Mouse (Mus musculus): ENCODE results near the gene Crtc3. TPM values are rescaled to one million over a fixed set of nuclear protein-coding genes. Genes with fewer than 3 reads are reported as not detected.
A peak's percentile ranks its signal among the peaks of the same experiment; 100 is the strongest.

Gene Crtc3
- total RNA-seq, 2 experiments from 2014 or later, result 6.8 to 21.7 TPM

GRCm38 (mm10) chr7:80611646-80612045, 77.0 kb downstream of the Crtc3 start:
- no peak for ATAC-seq (replicated peaks; ENCODE audit: poor library complexity, severe bottlenecking)

GRCm38 (mm10) chr7:80607503-80607902, 81.2 kb downstream of the Crtc3 start:
- ATAC-seq (replicated peaks; ENCODE audit: poor library complexity, severe bottlenecking), result no peak

- ATAC-seq (replicated peaks; ENCODE audit: poor library complexity, severe bottlenecking), result no peak
Observed at GRCm38 (mm10) chr7:80606435-80606834, 82.2 kb downstream of the Crtc3 start.

DNA sequence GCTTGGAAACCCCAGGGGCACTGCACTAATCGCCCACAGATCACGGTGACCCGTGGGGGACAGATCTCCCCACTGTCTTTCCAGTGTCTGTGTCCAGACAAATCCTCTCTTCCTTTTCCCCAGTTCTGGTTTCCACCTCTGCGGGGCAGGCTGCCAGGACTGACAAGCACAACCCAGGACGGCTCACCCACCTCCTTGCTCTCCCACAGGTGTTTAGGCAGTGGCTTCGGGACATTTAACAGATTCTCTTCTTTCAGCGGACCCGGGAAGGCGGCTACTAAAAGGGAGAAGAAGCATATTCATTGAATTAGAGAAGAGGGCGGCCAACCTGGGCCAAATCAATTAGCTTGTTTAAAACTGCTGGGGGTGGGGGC, 83.1 kb downstream of the Crtc3 start:
- no peak for ATAC-seq (replicated peaks; ENCODE audit: poor library complexity, severe bottlenecking)

DNA sequence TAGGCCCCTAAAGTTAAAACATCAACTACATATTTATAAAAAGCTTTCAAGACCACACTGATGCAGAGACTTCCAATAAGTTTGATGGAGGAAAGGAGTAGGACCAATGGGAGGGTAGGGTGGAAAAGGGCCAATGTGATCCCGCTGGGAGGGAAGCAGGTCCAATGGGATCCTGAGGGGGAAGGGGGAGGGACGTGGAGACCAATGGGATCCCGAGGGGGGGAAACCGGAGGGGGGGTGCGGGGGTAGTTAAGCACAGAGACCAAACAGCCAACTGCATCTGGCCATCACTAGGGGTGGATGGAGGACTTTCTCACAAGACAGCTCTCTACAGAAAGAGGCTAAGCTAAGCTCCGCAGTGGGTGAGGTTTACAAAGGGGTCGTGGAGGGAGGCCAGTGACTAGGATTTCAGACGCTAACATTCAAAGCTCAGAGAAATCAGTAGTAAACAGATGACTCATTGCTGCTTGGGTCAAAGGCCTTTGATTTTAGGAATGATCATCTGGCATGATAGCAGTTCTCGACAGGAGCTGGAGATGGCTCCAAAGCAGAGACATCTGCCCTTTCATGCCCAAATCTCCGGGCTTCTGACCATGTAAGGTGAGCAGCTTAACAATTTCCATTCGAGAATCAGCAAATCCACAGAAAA, 83.6 kb downstream of the Crtc3 start:
- no peak for ATAC-seq (replicated peaks; ENCODE audit: poor library complexity, severe bottlenecking)

DNA sequence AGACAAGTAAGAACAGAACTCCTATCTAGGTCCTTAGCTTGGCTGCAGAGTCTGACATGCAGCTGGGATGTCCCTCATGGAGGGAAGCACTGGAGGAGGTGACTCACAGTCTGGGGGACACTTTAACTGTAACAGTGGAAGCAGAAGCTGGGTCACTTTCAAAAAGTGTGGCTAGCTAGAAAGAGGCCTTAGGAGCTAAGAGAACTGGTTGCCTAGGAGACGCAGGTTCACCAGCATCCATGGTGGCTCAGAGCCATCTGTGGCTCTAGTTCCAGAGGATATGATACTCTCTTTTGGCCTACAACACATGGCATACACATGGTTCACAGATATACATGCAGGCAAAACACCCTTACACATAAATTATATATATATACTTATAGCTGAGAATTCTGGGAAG, 86.1 kb downstream of the Crtc3 start:
- no peak for ATAC-seq (replicated peaks; ENCODE audit: poor library complexity, severe bottlenecking)

DNA sequence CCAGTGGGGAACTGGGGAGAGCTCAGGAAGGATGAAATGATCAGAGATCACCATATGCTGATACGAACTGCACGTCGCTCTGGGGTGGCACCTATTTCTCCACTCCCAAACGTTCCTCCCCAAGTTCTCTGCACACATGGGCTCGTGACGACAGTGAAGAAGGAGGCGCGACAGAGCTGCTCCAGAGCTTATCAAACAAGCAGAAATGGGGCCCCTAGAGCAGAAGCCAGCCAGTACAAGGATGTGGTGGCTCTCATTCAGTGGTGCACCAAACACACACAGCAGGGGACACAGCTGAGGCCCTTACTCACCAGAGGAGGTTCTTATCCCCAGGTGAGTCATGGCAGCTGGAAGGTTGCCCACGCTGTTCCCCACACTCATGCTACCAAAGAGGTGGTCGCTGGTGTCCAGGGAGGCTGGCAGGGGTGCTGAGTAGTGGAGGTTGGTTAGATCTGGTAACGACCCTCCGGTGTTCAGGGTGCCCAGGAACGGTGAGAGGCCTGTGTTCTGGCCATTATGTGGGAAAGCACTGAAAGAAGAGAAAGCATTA, 90.2 kb downstream of the Crtc3 start:
- ATAC-seq (replicated peaks; ENCODE audit: poor library complexity, severe bottlenecking), result no peak

GRCm38 (mm10) chr7:80597900-80598299, 90.8 kb downstream of the Crtc3 start:
- ATAC-seq (replicated peaks; ENCODE audit: poor library complexity, severe bottlenecking), result no peak

DNA sequence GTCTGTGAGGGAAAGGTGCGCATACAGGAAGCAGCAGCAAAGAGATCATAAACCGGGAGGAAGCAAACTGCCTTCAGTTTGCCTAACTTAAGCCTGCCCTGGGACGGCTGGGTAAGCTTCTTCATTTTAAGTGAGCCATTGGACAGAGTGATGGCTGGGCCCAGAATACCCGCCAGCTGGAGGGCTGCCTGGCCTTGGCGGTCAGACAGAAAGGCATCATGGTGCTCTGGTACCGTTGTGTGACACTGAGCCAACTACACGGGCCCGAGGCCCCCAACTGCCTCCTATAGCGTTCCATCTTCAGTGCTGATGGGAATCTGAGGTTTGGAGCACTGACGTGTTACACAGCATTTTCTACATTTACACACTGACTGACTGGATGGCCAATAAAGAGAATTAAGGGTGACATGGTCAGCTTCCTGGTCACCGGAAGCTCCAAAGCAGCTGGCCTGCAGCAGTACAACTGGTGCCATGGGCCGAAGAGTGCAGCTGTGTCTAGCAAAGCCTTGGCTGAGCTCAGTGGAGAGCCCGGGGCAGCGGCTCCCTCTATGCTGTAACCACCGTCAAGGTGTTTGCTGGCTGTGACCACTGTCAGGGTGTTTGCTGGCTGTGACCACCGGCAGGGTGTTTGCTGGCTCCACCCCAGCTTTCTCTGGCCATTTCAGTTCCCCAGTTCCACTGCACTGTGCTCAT, 99.5 kb downstream of the Crtc3 start:
- no peak for ATAC-seq (replicated peaks; ENCODE audit: poor library complexity, severe bottlenecking)

GRCm38 (mm10) chr7:80587684-80588083, 101.0 kb downstream of the Crtc3 start:
- ATAC-seq (replicated peaks; ENCODE audit: poor library complexity, severe bottlenecking), result no peak

GRCm38 (mm10) chr7:80586681-80587660, 101.7 kb downstream of the Crtc3 start:
- ATAC-seq (replicated peaks; ENCODE audit: poor library complexity, severe bottlenecking), result no peak

DNA sequence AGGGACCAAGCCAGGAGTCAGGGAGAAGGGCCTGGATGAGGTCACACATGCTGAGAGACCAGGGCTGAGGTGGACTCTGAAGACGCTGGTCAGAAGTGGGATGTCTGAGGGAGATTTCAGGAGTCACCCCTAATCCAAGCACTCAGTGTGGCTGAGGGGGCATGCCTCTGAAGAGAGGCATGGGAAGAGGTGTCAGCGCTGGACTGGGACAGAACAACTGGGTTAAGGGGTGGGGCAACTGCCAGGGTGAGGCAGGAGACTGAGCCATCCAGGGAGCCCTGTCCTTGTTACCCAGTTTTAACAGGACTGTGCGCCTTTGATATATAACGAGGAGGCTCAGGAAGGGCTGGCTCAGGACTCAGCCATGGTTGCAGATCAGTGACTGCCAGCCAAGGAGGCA, 102.5 kb downstream of the Crtc3 start:
- ATAC-seq (replicated peaks; ENCODE audit: poor library complexity, severe bottlenecking), result no peak

GRCm38 (mm10) chr7:80585380-80585779, 103.3 kb downstream of the Crtc3 start:
- no peak for ATAC-seq (replicated peaks; ENCODE audit: poor library complexity, severe bottlenecking)

- ATAC-seq (replicated peaks; ENCODE audit: poor library complexity, severe bottlenecking), result peak; percentile 52
Observed at GRCm38 (mm10) chr7:80583981-80584380, 104.7 kb downstream of the Crtc3 start.

DNA sequence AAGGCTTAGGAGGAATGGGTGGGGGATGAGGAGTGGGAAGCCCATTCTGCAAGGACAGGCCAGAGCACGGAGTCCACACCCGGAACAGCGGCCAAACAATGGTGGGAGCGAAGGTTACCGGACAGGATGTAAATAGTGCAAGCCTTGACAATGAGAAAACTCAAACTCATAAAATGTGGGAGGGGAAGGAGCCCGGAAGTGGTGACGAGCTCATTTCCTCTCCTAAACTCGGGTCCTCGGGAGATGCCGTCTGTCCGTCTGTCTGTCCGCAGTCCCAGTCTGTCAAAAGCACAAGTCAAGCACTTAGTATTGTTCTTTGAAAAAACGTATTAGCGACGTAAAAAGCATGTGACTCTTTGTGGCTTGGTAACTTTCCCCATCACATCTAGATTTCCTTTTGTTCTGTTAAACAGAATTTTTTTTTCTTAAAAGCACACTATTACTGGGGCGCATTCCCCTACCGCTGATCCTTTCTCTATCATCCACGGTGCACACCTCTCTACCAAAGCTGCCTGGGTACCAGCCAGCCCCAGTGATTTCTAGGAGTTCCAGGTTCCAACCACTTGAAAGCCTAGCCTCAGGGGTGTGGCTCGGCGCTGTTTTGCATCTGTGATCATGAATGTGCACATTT, 105.7 kb downstream of the Crtc3 start:
- peak; percentile 43 for ATAC-seq (replicated peaks; ENCODE audit: poor library complexity, severe bottlenecking)

DNA sequence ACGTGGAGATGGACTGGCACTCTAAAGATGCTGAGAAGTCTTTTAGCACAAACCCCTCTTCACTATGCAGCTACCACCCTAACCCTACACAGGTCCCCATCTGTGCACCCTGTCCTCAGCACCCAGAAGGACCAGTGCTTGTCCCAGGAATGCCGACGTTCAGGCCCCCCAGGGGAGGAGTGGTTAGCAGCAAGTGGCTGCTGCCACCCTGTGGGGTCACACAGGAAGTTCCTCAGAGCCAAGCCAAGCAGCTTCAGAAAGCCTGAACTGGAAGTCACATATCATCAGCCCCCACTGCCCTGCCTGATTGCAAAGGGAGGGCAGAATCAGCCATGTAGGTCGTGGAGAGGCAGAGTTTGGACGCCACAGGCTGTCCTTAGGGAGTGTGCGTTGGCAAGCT, 108.3 kb downstream of the Crtc3 start:
- peak; percentile 30 for ATAC-seq (replicated peaks; ENCODE audit: poor library complexity, severe bottlenecking)

DNA sequence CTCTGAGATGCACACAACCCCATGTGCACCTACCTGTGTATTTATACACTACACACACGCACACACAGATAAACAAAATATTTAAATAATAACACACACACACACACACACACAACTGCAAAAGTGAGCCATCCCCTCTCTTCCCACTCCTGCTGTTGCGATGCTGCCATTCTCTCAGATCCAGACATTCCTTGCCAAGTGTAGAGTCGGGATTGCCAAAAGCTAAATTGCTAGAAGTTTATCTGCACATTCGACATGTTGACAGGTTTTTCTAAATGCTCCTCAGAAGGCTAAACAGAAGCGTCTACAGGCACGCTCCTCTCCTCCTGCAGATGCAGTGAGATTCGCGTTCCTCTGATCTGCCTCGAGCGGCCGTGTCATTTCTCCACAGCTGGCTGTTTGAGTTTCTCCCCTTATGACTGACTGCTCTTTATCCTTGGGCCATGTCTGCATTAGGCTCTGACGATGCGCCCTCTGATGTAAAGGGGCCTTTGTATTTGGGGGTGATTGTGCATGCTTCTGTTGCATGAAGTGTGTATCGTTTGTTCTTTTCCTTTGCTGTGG, 111.2 kb downstream of the Crtc3 start:
- no peak for ATAC-seq (replicated peaks; ENCODE audit: poor library complexity, severe bottlenecking)

DNA sequence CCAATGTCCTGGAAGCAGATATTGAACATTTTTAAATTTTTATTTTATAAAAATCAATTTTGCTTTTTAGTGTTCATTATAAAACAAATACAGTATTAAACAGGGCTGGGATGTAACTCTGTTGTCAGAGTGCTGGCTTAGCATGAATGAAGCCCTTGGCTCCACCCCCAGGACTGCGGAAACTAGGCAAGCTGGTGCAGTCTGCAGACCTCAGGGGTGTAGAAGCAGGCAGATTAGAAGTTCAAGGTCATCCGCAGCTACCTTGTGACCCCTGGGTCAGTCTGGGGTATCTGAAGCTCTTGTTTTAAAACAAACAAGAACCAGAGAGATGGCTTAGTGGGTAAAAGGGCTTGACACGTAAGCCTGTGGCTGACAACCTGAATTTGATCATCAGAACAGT, 112.1 kb downstream of the Crtc3 start:
- ATAC-seq (replicated peaks; ENCODE audit: poor library complexity, severe bottlenecking), result no peak

DNA sequence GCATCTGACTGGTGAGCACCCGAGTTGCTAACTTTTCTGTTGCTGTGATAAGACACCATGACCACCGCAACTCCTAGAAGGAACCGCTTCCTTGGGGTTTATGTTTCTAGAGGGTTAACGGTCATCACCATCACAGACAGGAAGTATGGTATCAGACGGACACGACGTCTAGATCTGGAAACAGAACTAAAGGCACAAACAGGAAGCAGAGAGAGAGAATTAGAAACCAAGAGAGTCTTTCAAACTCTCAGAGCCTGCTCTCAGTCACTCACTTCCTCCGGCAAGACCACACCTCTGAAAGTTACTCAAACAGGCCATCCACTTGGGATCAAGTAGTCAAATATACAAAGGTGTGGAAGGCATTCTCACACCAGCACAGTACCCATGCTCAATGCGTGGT, 112.9 kb downstream of the Crtc3 start:
- peak; percentile 73 for ATAC-seq (replicated peaks; ENCODE audit: poor library complexity, severe bottlenecking)

DNA sequence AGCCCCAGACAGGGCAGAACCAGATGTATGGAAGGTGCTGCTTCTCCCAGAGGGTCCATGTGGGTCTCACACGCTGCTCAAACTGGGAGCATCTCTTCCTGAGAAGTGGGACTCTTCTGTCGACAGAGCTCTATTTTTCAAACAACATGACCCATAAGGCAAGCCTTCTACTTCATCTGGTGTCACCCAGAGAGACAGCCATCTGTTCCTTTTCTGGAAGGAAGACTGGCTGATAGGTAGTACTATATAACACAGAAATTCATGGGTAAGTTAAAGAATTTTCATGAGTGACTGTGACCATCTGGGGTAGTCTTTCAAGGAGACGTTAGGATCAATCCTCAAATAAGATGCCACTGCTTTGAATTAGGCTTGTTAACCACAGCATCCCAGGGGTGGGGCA, 115.6 kb downstream of the Crtc3 start:
- ATAC-seq (replicated peaks; ENCODE audit: poor library complexity, severe bottlenecking), result no peak
